Mouse (Mus musculus) lung, postnatal 10 days (tissue): ENCODE measurements around the gene 1700006A11Rik.
"Not testable (repeated sequence)": the region's sequence is repeated elsewhere in the genome, so short reads cannot be mapped to it uniquely, and the experiment has no call there.

Experiments used
- DNase-seq: peaks from one replicate; pipeline ENCODE4 v3.0.0; 2021

Gene 1700006A11Rik

GRCm38 (mm10) chr3:124425940-124426339 lies at the start of gene 1700006A11Rik:
TSS of gene 1700006A11Rik (minus strand) at chr3:124426040.
- no peak for DNase-seq

GRCm38 (mm10) chr3:124474291-124474690 lies 48.5 kb upstream of the 1700006A11Rik start:
- DNase-seq, result not testable (repeated sequence)

GRCm38 (mm10) chr3:124466102-124466730 lies 40.4 kb upstream of the 1700006A11Rik start:
- DNase-seq, result no peak

- DNase-seq, result no peak
Observed at GRCm38 (mm10) chr3:124392201-124392600, 33.6 kb downstream of the 1700006A11Rik start.

GRCm38 (mm10) chr3:124390101-124390500 lies 35.7 kb downstream of the 1700006A11Rik start:
- DNase-seq, result no peak

GRCm38 (mm10) chr3:124389650-124390049 lies 36.2 kb downstream of the 1700006A11Rik start:
- no peak for DNase-seq

- not testable (repeated sequence) for DNase-seq
Observed at GRCm38 (mm10) chr3:124385377-124385776, 40.5 kb downstream of the 1700006A11Rik start.

GRCm38 (mm10) chr3:124372031-124372430 lies 53.8 kb downstream of the 1700006A11Rik start:
- no peak for DNase-seq

- DNase-seq, result no peak
Observed at GRCm38 (mm10) chr3:124357533-124357932, 68.3 kb downstream of the 1700006A11Rik start.
